Mouse (Mus musculus): Measurements from ENCODE around the gene Xrcc1. TPM values are rescaled to one million over a fixed set of nuclear protein-coding genes. Genes with fewer than 3 reads are reported as not detected.
"Not testable (repeated sequence)": the region's sequence is repeated elsewhere in the genome, so short reads cannot be mapped to it uniquely, and the experiment has no call there.

Gene Xrcc1
- polyA plus RNA-seq, 1 experiment from 2014 or later: 57.4 TPM

- Histone ChIP-seq H3K27ac (replicated peaks in 1 of 2; ENCODE audit: control insufficient read depth in 1 of 2, insufficient read depth in 1 of 2, low read depth in 2 of 2, low read length in 2 of 2) (no peak overlapping the region), H3K4me3 (ENCODE audit: control insufficient read depth in 1 of 2, insufficient read depth in 1 of 2, low read depth in 1 of 2, low read length in 2 of 2) (no peak overlapping the region), H3K4me1 (ENCODE audit: control insufficient read depth in 2 of 2, insufficient read depth in 2 of 2, low read length in 2 of 2) (no peaks in the 10 kb centered on the region), H3K9me3 (ENCODE audit: control insufficient read depth, low read length) (no peaks in the 10 kb centered on the region), H3K27me3 (ENCODE audit: control insufficient read depth, insufficient read depth, low read length) (no peaks in the 10 kb centered on the region), H3K36me3 (ENCODE audit: control insufficient read depth, insufficient read depth, low read length) (peaks cover 16% of the 10 kb centered on the region; the same call in 1 of the 2 replicates), H3K4me2 (ENCODE audit: low read length) (no peak overlapping the region), H3K9ac (ENCODE audit: low read length) (no peak overlapping the region)
- ATAC-seq (ENCODE audit: insufficient number of reproducible peaks, insufficient read depth, low FRiP score, low read depth): no peak
- 63% methylated on average over 6 of the region's 6 CpGs for WGBS
These were observed 28.4 kb upstream of the Xrcc1 start for GRCm38 (mm10) chr7:24517654-24518053.

- Histone ChIP-seq H3K4me3 (ENCODE audit: control insufficient read depth in 1 of 2, insufficient read depth in 1 of 2, low read depth in 1 of 2, low read length in 2 of 2) (no peak overlapping the region), H3K36me3 (ENCODE audit: control insufficient read depth, insufficient read depth, low read length) (peaks cover 16% of the 10 kb centered on the region; the same call in 1 of the 2 replicates), H3K4me2 (ENCODE audit: low read length) (no peak overlapping the region), H3K9ac (ENCODE audit: low read length) (no peak overlapping the region), H3K27ac (replicated peaks in 1 of 2; ENCODE audit: control insufficient read depth in 1 of 2, insufficient read depth in 1 of 2, low read depth in 2 of 2, low read length in 2 of 2) (no peak overlapping the region), H3K4me1 (ENCODE audit: control insufficient read depth in 2 of 2, insufficient read depth in 2 of 2, low read length in 2 of 2) (no peaks in the 10 kb centered on the region), H3K27me3 (ENCODE audit: control insufficient read depth, insufficient read depth, low read length) (no peaks in the 10 kb centered on the region), H3K9me3 (ENCODE audit: control insufficient read depth, low read length) (no peaks in the 10 kb centered on the region)
- ATAC-seq (ENCODE audit: insufficient number of reproducible peaks, insufficient read depth, low FRiP score, low read depth): no peak
- WGBS: 52% methylated on average over 3 of the region's 3 CpGs
These were observed 27.0 kb upstream of the Xrcc1 start for GRCm38 (mm10) chr7:24519130-24519529.

GRCm38 (mm10) chr7:24520054-24520453 lies 26.0 kb upstream of the Xrcc1 start:
- H3K27me3 ChIP-seq (ENCODE audit: control insufficient read depth, insufficient read depth, low read length); H3K4me3 ChIP-seq (ENCODE audit: control insufficient read depth in 1 of 2, insufficient read depth in 1 of 2, low read depth in 1 of 2, low read length in 2 of 2); H3K9me3 ChIP-seq (ENCODE audit: control insufficient read depth, low read length); H3K27ac ChIP-seq (replicated peaks in 1 of 2; ENCODE audit: control insufficient read depth in 1 of 2, insufficient read depth in 1 of 2, low read depth in 2 of 2, low read length in 2 of 2); H3K9ac ChIP-seq (ENCODE audit: low read length); ATAC-seq (ENCODE audit: insufficient number of reproducible peaks, insufficient read depth, low FRiP score, low read depth); H3K36me3 ChIP-seq (ENCODE audit: control insufficient read depth, insufficient read depth, low read length); H3K4me2 ChIP-seq (ENCODE audit: low read length); H3K4me1 ChIP-seq (ENCODE audit: control insufficient read depth in 2 of 2, insufficient read depth in 2 of 2, low read length in 2 of 2): not testable (repeated sequence)
- WGBS: 81% methylated on average over 9 of the region's 10 CpGs

GRCm38 (mm10) chr7:24522805-24523204 lies 23.3 kb upstream of the Xrcc1 start:
- H3K27ac ChIP-seq (replicated peaks in 1 of 2; ENCODE audit: control insufficient read depth in 1 of 2, insufficient read depth in 1 of 2, low read depth in 2 of 2, low read length in 2 of 2): no peak overlapping the region
- H3K4me3 ChIP-seq (ENCODE audit: control insufficient read depth in 1 of 2, insufficient read depth in 1 of 2, low read depth in 1 of 2, low read length in 2 of 2): no peak overlapping the region
- no peaks in the 10 kb centered on the region for H3K9me3 ChIP-seq (ENCODE audit: control insufficient read depth, low read length)
- H3K4me1 ChIP-seq (ENCODE audit: control insufficient read depth in 2 of 2, insufficient read depth in 2 of 2, low read length in 2 of 2): no peaks in the 10 kb centered on the region
- no peaks in the 10 kb centered on the region for H3K36me3 ChIP-seq (ENCODE audit: control insufficient read depth, insufficient read depth, low read length)
- no peak overlapping the region for H3K4me2 ChIP-seq (ENCODE audit: low read length)
- ATAC-seq (ENCODE audit: insufficient number of reproducible peaks, insufficient read depth, low FRiP score, low read depth): no peak
- no peak overlapping the region for H3K9ac ChIP-seq (ENCODE audit: low read length)
- WGBS: 54% methylated on average over 5 of the region's 5 CpGs
- H3K27me3 ChIP-seq (ENCODE audit: control insufficient read depth, insufficient read depth, low read length): no peaks in the 10 kb centered on the region

- 79% methylated on average over 6 of the region's 6 CpGs for WGBS
These were observed 22.4 kb upstream of the Xrcc1 start for GRCm38 (mm10) chr7:24523723-24524122.

GRCm38 (mm10) chr7:24524978-24525377 lies 21.1 kb upstream of the Xrcc1 start:
- WGBS: 80% methylated on average over 6 of the region's 6 CpGs
- no peak overlapping the region for H3K27ac ChIP-seq (replicated peaks in 1 of 2; ENCODE audit: control insufficient read depth in 1 of 2, insufficient read depth in 1 of 2, low read depth in 2 of 2, low read length in 2 of 2)
- H3K36me3 ChIP-seq (ENCODE audit: control insufficient read depth, insufficient read depth, low read length): no peaks in the 10 kb centered on the region
- peaks cover 6% of the 10 kb centered on the region in 2 experiments for H3K4me1 ChIP-seq (ENCODE audit: control insufficient read depth in 2 of 2, insufficient read depth in 2 of 2, low read length in 2 of 2)
- ATAC-seq (ENCODE audit: insufficient number of reproducible peaks, insufficient read depth, low FRiP score, low read depth): no peak
- H3K4me2 ChIP-seq (ENCODE audit: low read length): no peak overlapping the region
- H3K4me3 ChIP-seq (ENCODE audit: control insufficient read depth in 1 of 2, insufficient read depth in 1 of 2, low read depth in 1 of 2, low read length in 2 of 2): no peak overlapping the region
- no peaks in the 10 kb centered on the region for H3K27me3 ChIP-seq (ENCODE audit: control insufficient read depth, insufficient read depth, low read length)
- no peak overlapping the region for H3K9ac ChIP-seq (ENCODE audit: low read length)
- H3K9me3 ChIP-seq (ENCODE audit: control insufficient read depth, low read length): no peaks in the 10 kb centered on the region

More at GRCm38 (mm10) chr7:24523723-24524122, 22.4 kb upstream of the Xrcc1 start:
- Histone ChIP-seq H3K4me3 (ENCODE audit: control insufficient read depth in 1 of 2, insufficient read depth in 1 of 2, low read depth in 1 of 2, low read length in 2 of 2) (no peak overlapping the region), H3K36me3 (ENCODE audit: control insufficient read depth, insufficient read depth, low read length) (no peaks in the 10 kb centered on the region), H3K9ac (ENCODE audit: low read length) (no peak overlapping the region), H3K27ac (replicated peaks in 1 of 2; ENCODE audit: control insufficient read depth in 1 of 2, insufficient read depth in 1 of 2, low read depth in 2 of 2, low read length in 2 of 2) (no peak overlapping the region), H3K4me2 (ENCODE audit: low read length) (no peak overlapping the region), H3K9me3 (ENCODE audit: control insufficient read depth, low read length) (no peaks in the 10 kb centered on the region), H3K4me1 (ENCODE audit: control insufficient read depth in 2 of 2, insufficient read depth in 2 of 2, low read length in 2 of 2) (no peaks in the 10 kb centered on the region), H3K27me3 (ENCODE audit: control insufficient read depth, insufficient read depth, low read length) (no peaks in the 10 kb centered on the region)
- no peak for ATAC-seq (ENCODE audit: insufficient number of reproducible peaks, insufficient read depth, low FRiP score, low read depth)

- Histone ChIP-seq H3K9ac (ENCODE audit: low read length) (no peak overlapping the region), H3K27ac (replicated peaks in 1 of 2; ENCODE audit: control insufficient read depth in 1 of 2, insufficient read depth in 1 of 2, low read depth in 2 of 2, low read length in 2 of 2) (no peak overlapping the region), H3K36me3 (ENCODE audit: control insufficient read depth, insufficient read depth, low read length) (no peaks in the 10 kb centered on the region), H3K4me2 (ENCODE audit: low read length) (no peak overlapping the region), H3K9me3 (ENCODE audit: control insufficient read depth, low read length) (no peaks in the 10 kb centered on the region), H3K4me1 (ENCODE audit: control insufficient read depth in 2 of 2, insufficient read depth in 2 of 2, low read length in 2 of 2) (peaks cover 6% of the 10 kb centered on the region in 2 experiments), H3K27me3 (ENCODE audit: control insufficient read depth, insufficient read depth, low read length) (no peaks in the 10 kb centered on the region), H3K4me3 (ENCODE audit: control insufficient read depth in 1 of 2, insufficient read depth in 1 of 2, low read depth in 1 of 2, low read length in 2 of 2) (no peak overlapping the region)
- ATAC-seq (ENCODE audit: insufficient number of reproducible peaks, insufficient read depth, low FRiP score, low read depth): no peak
- WGBS: 85% methylated on average over 12 of the region's 12 CpGs
These were observed 20.2 kb upstream of the Xrcc1 start for GRCm38 (mm10) chr7:24525686-24526420.

- Histone ChIP-seq H3K36me3 (ENCODE audit: control insufficient read depth, insufficient read depth, low read length) (peaks cover 12% of the 10 kb centered on the region), H3K9ac (ENCODE audit: low read length) (no peak overlapping the region), H3K27ac (replicated peaks in 1 of 2; ENCODE audit: control insufficient read depth in 1 of 2, insufficient read depth in 1 of 2, low read depth in 2 of 2, low read length in 2 of 2) (no peak overlapping the region), H3K4me1 (ENCODE audit: control insufficient read depth in 2 of 2, insufficient read depth in 2 of 2, low read length in 2 of 2) (peaks cover 9 to 12% of the 10 kb centered on the region in 2 experiments), H3K27me3 (ENCODE audit: control insufficient read depth, insufficient read depth, low read length) (no peaks in the 10 kb centered on the region), H3K4me3 (ENCODE audit: control insufficient read depth in 1 of 2, insufficient read depth in 1 of 2, low read depth in 1 of 2, low read length in 2 of 2) (no peak overlapping the region), H3K9me3 (ENCODE audit: control insufficient read depth, low read length) (no peaks in the 10 kb centered on the region), H3K4me2 (ENCODE audit: low read length) (no peak overlapping the region)
- no peak for ATAC-seq (ENCODE audit: insufficient number of reproducible peaks, insufficient read depth, low FRiP score, low read depth)
- WGBS: 90% methylated on average over 11 of the region's 11 CpGs
These were observed 17.2 kb upstream of the Xrcc1 start for GRCm38 (mm10) chr7:24528861-24529260.
